Comparison of ENCODE assay signal across 27 mouse cellular contexts in genomic region chr11:87295636-87296035, GRCm38 (mm10).
"Had no signal": no experiment of that assay in that cellular context is flagged by ENCODE, and none has a peak within 500 bp of the region (broad histone marks: within the 10 kb centered on the region; RNA-seq: fewer than 3 reads in every experiment).

No protein-coding gene starts in this region.

- H3K27ac ChIP-seq: embryonic facial prominence, embryonic 10.5 days; embryonic facial prominence, embryonic 12.5 days; embryonic facial prominence, embryonic 13.5 days; embryonic facial prominence, embryonic 15.5 days; forebrain, embryonic 10.5 days; forebrain, embryonic 12.5 days; forebrain, embryonic 13.5 days; forebrain, embryonic 15.5 days; gastrocnemius, adult 2 months; heart, adult 2 months; heart, embryonic 10.5 days had no signal

- ATAC-seq: forebrain, embryonic 13.5 days; forebrain, embryonic 14.5 days; forebrain, embryonic 15.5 days; forebrain, embryonic 16.5 days; forebrain, postnatal 0 days had no signal

- H3K4me3 ChIP-seq: embryonic facial prominence, embryonic 10.5 days; embryonic facial prominence, embryonic 12.5 days; embryonic facial prominence, embryonic 13.5 days; embryonic facial prominence, embryonic 15.5 days; erythroblast, embryonic 14.5 days; forebrain, embryonic 10.5 days; forebrain, embryonic 12.5 days; forebrain, embryonic 13.5 days; forebrain, embryonic 15.5 days; gastrocnemius, adult 2 months; heart, adult 2 months; heart, embryonic 10.5 days had no signal

- DNase-seq: cerebellum, adult 9-10 months; cerebellum, adult 9-11 months; cerebellum, postnatal 10 days; cerebellum, postnatal 14 days; cerebellum, postnatal 25 days; cerebellum, postnatal 36 days; embryo, embryonic 11 days; forebrain, postnatal 0 days; gastrocnemius, adult 2 months; gastrocnemius, postnatal 10 days; gastrocnemius, postnatal 14 days; gastrocnemius, postnatal 25 days; gastrocnemius, postnatal 36 days; heart, adult 18-20 months; heart, adult 2 months had no signal
